Mouse (Mus musculus): ENCODE data around the gene H2-Ob.

H2-Ob gene

DNA sequence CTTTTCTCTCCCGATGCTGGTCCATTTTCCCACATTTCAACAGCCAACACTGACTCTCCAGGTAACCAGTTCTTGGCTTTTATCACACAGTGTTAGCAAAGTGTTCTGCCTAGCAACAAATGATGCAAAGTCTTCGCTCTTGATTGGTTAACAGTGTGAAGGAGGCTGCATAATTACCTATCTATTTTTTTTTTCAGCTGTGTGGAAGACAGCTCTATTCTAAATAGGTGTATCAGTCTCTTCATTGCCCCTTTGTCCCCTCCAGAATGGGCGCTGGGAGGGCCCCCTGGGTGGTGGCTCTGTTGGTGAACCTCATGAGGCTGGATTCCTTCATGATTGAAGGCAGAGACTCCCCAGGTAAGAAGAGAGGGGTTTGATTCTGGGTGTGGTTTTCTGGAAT, at the start of gene H2-Ob:
H2-Ob (plus strand) TSS at position 198 of the 400 bp plus-strand sequence.
- DNase-seq (ENCODE audit: low spot score in 2 of 2) = peak in 1 of 2 experiments; percentile 54

DNA sequence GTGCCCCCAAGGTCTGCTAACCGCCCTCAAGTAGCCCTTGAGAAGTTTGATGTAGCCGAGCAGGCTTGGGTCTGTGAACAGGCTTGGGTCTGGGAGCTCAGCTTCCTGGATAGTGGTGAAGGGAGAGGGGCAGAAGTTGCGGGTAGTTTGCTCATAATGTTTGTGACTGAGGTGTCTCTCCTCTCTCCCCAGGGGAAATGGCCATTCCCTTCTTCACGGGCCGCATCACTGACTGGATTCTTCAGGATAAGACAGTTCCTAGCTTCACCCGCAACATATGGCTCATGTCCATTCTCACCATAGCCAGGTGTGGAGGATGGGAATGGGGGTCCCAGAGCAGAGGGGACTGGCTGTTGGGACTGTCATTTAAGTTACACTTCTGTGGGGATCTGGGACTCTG, 49.7 kb upstream of the H2-Ob start:
- no peak for DNase-seq (ENCODE audit: low spot score in 2 of 2)

DNA sequence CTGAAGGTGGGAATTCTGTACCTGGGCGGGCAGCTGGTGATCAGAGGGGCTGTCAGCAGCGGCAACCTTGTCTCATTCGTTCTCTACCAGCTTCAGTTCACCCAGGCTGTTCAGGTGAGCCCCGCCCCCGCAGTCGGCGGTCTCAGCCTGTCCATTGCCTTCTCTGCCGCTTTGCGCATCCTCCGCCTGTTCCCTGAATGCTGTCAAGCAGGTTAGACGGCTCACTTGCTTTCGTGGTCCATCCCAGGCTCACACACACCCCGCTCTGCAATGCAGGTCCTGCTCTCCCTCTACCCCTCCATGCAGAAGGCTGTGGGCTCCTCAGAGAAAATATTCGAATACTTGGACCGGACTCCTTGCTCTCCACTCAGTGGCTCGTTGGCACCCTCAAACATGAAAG, 45.9 kb upstream of the H2-Ob start:
- DNase-seq (ENCODE audit: low spot score in 2 of 2) = no peak

DNA sequence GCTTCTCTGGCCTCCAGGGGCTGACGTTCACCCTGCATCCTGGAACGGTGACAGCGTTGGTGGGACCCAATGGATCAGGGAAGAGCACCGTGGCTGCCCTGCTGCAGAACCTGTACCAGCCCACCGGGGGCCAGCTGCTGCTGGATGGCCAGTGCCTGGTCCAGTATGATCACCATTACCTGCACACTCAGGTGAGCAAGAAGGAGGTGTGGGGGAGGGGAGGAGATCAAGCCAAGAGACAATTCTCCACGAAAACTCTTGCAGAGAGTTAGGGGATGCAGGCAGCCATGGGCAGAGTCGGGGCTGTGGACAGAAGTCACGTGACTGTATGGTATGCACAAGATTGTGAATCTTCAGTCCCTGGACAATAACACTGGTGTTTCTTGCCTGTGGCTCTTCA, 45.2 kb upstream of the H2-Ob start:
- DNase-seq (ENCODE audit: low spot score in 2 of 2) = no peak

DNA sequence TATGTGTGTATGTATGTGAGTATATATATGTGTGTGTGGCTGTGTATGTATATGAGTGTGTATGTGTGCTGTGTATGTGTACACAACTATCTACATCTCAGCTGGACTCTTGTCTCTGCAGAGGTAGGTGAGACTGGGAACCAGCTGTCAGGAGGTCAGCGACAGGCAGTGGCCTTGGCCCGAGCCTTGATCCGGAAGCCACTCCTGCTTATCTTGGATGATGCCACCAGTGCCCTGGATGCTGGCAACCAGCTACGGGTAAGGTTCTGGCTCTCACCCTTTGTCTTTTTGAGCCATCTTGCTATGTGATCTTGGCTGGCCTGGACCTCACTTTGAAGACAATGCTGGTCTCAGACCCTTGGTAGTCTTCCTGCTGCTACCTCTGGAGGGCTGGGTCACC, 44.0 kb upstream of the H2-Ob start:
- DNase-seq (ENCODE audit: low spot score in 2 of 2) = no peak

DNA sequence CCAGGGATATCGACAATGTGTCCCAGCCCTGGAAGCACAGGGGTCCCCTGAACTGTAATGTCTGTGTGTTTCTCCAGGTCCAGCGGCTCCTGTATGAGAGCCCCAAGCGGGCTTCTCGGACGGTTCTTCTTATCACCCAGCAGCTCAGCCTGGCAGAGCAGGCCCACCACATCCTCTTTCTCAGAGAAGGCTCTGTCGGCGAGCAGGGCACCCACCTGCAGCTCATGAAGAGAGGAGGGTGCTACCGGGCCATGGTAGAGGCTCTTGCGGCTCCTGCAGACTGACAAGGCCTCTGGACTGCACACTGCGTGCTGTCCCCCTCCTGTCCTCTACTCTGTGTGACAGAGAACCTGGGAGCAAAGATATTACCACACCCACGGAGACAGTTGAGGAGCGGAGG, 42.2 kb upstream of the H2-Ob start:
- peak; percentile 47 to 60 for DNase-seq (ENCODE audit: low spot score in 2 of 2)

DNA sequence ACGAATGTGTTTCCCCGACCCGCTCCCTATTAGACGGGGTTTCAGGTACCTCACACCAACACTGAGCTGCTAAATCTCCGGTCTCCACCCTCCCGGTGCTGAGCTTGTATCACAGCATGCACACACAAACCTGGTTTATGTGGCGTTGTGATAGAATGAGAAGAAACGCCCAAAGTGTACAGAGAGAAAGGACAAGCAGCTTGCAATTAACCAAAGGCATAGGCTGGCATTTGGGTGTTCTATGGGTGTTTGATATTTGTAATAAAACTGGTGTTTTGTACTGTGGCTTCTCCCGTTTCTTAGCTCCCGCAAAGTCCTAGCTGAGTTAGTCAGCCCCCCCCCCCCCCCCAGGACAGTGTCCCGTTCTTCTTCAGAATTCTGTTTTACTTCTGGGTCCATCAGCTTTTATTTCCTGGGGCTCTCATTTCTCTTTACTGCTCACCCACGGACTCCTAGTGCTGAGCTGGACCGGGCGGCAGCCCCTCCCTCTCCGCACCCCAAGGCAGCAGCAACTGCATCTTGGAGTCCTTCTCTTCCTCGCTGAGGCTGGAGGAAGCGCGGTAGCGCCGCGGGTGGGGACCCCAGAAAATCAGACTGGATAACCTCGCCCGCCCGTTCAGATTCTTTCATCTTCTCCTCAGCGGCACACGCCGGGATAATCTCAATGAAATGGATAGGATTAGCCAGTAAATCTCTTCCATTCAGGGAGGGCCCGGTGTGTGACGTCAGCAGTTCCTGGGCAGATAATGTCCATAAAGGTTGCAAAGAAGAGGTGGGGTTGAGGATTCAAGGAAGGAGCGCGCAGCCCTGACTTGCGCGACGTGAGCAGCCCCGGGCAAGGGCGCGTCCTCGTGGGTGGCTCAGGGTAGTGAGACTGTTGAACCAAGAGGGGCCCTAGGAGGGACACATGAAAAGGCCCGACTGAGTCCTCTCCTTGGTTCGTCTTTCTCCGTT, 41.5 kb upstream of the H2-Ob start, which contains the start of gene Psmb8:
Psmb8 (plus strand) TSS at position 781 of the 954 bp plus-strand sequence.
- peak; percentile 67 to 82 for DNase-seq (ENCODE audit: low spot score in 2 of 2)

DNA sequence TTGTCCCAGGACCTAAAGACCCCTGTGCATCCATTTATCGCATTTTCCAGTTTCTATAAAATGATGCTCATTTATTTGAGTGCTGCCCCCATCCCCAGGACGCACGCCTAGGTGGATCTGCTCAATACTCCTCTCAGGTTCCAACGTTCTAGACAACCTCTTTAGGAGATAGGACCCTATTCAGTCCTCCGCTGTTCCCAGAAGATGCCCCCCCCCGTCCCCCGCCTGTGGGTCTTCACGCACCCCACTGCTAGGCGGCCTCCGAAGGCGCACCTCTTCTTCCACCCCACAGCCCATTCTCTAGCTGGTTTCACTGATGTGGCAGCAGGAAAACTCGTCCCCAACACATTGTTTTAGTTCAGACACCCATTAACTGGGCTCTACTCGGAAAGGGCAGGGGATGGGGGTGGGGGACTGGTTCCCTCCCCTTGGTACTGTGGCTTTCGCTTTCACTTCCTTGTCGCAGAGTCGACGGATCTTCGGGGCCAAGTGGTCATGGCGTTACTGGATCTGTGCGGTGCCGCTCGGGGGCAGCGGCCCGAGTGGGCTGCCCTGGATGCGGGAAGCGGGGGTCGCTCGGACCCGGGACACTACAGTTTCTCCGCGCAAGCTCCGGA, 40.7 kb upstream of the H2-Ob start:
- peak; percentile 40 to 66 for DNase-seq (ENCODE audit: low spot score in 2 of 2)

DNA sequence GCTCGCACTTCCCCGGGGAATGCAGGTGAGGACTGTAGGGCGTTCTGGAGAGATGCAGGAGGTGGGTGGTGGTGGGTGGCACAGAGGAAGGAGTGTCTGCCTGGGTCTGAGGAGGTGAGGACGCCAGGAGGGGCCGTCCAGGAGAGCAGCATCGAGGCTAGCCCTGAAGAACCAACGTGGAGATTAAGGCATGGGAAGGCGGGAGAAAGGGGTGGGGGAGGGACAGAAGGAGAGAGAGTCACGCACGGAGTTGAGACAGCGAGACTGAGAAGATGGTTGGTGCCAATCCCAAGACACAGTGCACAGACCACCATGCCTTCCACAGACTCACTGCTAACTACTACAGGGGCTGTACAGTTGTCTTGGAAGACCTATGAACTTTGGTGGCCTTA, 40.2 kb upstream of the H2-Ob start:
- no peak for DNase-seq (ENCODE audit: low spot score in 2 of 2)

DNA sequence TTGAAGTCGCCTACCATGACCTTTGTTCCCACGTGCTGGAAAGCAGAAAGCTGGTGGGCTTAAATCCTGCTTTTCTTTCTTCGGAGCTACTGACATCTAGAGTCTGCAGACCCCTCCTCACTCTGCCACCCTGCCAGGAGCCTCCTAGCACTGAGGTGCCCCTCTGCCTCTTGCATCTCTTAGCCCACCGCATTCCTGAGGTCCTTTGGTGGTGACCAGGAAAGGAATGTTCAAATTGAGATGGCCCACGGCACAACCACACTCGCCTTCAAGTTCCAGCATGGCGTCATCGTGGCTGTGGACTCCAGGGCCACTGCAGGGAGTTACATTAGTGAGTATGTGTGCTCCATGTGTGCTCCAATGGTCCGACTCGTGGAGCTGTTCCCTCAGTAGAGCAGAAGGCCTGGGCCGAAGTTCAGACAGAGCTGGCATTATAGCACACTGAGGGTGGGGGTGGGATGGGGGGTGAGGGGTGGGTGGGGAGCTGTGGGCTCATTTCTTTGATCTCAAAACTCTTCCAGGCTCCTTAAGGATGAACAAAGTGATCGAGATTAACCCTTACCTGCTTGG, 39.6 kb upstream of the H2-Ob start:
- DNase-seq (ENCODE audit: low spot score in 2 of 2) = no peak

DNA sequence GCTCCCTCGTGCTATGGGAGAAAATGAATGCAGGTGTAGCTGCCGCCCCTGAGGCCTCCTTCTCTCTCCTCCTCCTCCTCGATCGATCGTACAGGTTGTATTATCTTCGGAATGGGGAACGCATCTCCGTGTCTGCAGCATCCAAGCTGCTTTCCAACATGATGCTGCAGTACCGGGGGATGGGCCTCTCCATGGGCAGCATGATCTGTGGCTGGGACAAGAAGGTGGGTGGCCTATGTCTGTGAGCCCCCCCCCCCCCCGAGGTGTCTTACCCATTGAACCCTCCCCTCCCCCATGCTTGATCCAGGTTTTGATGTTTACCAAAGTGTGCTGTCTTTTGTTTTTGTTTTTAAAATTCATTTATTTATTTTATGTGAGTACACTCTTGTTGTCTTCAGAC, 38.7 kb upstream of the H2-Ob start:
- no peak for DNase-seq (ENCODE audit: low spot score in 2 of 2)

DNA sequence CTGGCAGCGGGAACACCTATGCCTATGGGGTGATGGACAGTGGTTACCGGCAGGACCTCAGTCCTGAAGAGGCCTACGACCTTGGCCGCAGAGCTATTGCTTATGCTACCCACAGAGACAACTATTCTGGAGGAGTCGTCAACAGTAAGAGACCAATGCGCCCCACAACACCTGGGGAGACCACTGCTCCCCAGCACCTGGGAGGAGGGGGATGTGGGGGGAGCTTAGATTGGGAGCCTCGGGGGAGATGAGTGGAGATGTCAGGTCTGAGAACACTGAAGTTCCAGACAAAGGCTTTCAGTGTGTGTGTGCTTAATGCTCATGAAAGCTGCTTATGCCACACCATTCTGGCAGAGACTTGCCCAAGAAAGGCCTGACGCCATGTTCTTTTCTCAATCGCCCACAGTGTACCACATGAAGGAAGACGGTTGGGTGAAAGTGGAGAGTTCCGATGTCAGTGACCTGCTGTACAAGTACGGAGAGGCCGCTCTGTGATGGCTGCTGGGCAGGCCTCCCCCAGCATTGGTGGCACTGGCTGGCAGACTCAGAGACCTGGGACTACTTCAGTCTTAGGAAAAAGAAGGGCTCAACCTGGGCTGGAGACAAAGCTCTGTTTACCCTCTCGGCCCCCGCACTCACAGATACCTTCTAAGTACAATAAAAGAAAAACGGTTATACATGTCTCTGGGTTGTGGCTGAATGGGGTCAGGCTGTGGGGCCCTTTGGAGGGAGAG, 37.8 kb upstream of the H2-Ob start:
- no peak for DNase-seq (ENCODE audit: low spot score in 2 of 2)

DNA sequence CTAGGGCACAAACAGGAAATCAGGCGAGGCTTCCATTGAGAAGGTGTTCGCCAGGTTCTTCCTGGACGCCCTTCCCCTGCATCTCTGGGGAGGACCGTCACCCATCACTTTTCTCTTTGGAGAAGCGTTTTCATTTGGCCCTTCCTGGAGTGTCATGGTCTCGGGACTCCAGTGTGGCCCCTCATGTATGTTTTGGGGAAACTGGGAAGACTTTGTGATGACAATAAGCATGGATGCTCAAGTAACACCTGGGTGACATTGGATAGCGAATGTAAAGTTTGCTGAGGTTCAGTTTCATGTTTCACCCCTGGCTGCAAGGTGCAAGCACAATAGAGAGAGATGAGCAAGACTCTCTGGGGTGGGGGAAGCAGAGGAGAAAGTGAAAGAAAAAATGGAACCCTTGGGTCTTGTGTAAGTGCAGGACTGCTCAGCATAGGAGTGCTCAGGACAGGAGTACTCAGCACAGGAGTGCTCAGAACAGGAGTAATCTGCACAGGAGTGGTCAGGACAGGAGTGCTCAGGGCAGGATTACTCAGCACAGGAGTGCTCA, 37.1 kb upstream of the H2-Ob start:
- no peak for DNase-seq (ENCODE audit: low spot score in 2 of 2)

DNA sequence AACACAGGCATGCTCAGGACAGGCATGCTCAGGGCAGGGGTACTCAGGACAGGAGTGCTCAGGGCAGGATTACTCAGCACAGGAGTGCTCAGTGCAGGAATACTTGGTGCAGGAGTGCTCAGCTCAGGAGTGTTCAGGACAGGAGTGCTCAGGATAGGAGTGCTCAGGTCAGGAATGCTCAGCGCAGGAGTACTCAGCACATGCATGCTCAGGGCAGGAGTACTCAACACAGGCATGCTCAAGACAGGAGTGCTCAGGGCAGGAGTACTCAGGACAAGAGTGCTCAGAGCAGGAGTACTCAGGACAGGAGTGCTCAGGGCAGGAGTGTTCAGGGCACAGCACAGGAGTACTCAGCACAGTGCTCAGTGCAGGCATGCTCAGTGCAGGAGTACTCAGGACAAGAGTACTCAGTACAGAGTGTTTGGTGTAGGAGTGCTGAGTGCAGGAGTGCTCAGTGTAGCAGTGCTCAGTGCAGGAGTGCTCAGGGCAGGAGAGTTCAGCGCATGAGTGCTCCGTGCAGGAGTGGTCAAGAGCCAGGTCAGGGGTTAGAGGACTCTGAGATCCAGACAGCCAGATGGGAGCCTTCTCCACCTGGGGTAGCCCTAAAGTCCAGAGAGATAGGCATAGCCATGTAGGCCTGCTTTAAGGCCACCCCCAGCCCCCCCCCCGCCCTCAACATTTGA, 35.8 kb upstream of the H2-Ob start:
- no peak for DNase-seq (ENCODE audit: low spot score in 2 of 2)

DNA sequence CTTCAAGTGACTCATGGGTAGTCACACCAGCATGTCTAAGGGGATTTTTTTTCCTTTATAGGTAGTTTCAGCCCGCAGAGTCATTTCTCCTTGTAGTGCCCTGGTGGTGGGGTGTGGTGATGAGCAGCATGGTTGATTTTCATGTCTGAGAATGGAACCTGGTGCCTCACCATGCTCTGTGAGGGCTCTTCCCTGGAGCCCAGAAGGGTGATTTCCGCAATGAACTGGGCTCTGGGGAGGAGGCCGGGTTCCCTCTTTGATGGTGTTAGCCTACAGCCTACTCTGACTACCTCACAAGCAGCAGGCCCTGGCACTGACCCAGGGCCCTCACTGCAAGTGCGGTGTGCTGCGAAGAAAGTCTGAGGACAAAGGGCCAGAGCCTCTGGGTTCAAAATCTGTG, 35.3 kb upstream of the H2-Ob start, which contains the start of gene Tap2:
Tap2 (plus strand) TSS at position 84 of the 400 bp plus-strand sequence.
- no peak for DNase-seq (ENCODE audit: low spot score in 2 of 2)

DNA sequence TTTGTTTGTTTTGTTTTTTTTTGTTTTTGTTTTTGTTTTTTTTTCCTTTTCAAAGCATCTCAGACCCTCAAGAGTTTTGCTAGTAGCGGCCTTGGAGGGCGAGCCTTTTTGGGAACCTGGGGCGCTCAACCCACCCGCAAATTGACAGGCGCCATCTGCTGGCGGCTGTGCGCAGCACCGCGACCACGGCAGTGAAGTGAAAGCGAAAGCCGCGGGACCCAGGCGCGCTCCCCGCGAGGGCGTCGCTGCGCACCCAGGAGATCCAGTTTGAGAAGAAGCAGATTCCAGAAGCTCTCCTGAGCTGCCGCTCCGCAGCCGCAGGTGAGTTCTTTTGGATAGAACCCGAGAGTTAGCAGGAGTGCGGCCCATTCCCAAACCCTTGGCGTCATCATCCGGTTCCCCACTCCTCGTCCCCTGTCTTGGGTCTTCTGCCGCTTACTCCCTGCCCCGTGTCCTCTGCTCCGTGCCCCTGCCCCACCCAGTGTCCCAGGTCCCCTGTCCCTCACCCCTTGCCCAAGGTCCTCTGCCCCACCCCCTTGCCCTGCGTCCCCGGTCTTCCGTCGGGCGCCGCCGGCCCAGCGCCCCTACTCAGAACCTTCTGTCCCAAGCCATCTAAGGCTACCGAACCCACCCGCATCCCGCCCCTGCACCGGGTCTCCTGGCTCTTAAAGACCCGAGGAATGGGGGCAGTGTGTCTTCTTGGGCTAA, 34.2 kb upstream of the H2-Ob start:
- DNase-seq (ENCODE audit: low spot score in 2 of 2) = peak; percentile 89 to 94

DNA sequence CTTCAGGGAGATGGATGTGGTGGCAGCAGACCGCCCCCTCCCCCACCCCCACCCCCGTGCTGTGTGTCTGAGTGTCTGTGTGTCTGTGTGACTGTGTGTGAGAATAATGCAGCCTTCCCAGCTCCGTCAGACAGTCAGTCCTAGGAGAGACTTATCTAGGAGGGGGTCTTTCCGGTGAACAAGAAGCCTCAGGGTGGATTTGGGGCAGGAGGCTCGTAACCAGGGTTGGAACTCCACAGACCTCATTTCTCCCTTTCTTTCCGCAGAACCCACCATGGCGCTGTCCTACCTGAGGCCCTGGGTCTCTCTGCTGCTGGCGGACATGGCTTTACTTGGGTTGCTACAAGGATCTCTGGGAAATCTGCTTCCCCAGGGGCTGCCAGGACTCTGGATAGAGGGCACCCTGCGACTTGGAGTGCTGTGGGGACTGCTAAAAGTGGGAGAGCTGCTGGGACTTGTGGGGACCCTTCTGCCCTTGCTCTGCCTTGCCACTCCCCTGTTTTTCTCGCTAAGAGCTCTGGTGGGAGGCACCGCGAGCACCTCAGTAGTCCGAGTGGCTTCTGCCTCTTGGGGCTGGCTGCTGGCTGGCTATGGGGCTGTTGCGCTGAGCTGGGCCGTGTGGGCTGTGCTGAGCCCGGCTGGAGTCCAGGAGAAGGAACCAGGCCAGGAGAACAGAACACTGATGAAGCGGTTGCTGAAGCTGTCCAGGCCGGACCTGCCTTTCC, 33.5 kb upstream of the H2-Ob start:
- DNase-seq (ENCODE audit: low spot score in 2 of 2) = no peak

DNA sequence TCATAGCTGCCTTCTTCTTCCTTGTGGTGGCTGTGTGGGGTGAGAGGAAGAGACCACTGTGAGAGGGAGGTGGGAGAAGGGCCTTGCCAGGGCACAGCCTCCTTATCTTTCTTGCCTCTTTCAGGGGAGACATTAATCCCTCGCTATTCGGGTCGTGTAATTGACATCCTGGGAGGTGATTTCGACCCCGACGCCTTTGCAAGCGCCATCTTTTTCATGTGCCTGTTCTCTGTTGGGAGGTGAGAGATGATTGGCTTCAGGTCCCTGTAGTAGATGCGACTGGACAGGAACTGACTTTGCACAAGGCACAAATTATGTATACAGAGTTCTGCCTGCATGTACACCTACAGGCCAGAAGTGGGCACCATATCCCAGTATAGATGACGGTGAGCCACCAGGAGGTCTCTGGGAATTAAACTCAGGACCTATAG, 32.9 kb upstream of the H2-Ob start:
- DNase-seq (ENCODE audit: low spot score in 2 of 2) = no peak

DNA sequence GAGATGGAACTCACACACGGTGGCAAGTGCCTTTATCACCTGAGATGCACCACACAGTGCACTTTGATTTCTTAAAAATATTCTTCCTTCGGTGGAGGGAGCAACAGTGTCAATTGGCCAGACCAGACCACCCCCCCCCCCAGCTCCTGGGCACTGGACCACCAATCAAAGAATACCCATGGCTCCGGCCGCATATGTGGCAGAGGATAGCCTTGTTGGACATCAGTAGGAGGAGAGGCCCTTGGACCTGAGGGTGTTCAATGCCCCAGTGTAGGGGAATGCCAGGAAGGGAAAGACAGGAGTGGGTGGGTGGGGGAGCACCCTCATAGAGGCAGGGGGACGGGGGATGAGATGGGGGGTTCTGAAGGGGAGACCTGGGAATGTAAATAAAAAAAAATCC, 32.0 kb upstream of the H2-Ob start:
- no peak for DNase-seq (ENCODE audit: low spot score in 2 of 2)

DNA sequence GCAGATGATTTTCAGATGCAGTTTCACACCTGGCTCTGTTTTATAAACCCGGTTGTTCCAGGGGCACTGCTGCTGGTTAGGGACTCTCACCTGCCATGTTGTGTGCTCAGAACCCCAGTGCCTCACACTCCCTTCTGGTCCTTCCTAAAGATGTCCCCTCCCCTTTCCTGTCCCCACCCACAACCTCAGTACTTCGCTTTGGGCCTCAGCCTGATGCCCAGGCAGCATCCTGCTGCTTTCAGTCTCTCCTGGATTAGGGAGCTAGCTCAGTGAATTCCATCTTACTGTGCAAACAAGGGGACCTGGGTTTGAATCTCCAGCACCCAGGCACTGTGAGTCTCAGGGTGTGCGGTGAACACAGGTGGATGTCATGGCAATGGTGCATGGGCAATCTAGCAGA, 31.2 kb upstream of the H2-Ob start:
- DNase-seq (ENCODE audit: low spot score in 2 of 2) = peak in 1 of 2 experiments; percentile 2

Measured in spleen, postnatal 14 days (tissue).